Mouse (Mus musculus): ENCODE data around the gene Gm3591. TPM values are rescaled to one million over a fixed set of nuclear protein-coding genes. Genes with fewer than 3 reads are reported as not detected.

The Gm3591 gene
- polyA plus RNA-seq (2012; rRNA removed), result 5.1 and 5.3 TPM in 2 replicates

DNA sequence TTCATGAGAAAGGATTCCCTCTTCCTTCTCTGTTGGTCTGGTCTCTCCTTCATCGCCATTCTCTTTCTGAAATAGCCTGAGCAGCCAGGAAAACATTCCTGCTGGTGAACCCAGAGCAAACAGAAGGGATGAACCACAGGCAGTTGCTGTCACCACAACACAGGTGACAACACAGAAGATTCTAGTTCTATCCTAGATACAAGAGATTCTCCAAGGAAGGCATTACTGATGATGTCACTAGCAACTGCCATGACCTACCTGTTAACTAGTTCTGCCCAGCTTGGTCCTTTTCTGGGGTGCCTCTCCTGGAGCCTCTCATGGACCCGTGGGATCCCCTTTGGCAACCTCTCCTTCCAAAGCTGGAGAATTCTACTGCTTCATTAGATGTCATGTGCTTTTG is at the start of gene Gm3591:
Gene Gm3591, minus strand, starts transcription at position 101 of the 400 bp plus-strand sequence.

GRCm38 (mm10) chr14:6444511-6444910 is 32.2 kb upstream of the Gm3591 start, which contains the start of gene Gm3594:
TSS of gene Gm3594 (minus strand) at chr14:6444611.

DNA sequence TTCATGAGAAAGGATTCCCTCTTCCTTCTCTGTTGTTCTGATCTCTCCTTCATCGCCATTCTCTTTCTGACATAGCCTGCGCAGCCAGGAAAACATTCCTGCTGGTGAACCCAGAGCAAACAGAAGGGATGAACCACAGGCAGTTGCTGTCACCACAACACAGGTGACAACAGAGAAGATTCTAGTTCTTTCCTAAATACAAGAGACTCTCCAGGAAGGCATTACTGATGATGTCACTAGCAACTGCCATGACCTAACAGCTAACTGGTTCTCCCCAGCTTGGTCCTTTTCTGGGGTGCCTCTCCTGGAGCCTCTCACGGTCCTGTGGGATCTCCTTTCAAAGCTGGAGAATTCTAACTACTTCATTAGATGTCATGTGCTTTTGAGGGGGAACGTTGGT is 22.1 kb downstream of the Gm3591 start, which contains the start of gene Gm16440:
Gene Gm16440, minus strand, starts transcription at position 101 of the 400 bp plus-strand sequence.

Other genes starting within 250 kb of the Gm3591 start
- gene Gm21560, start 193.2 kb downstream of the Gm3591 start, polyA plus RNA-seq (2012; rRNA removed), result not detected in 2 replicates
- gene Gm3411, start 125.2 kb downstream of the Gm3591 start, polyA plus RNA-seq (2012; rRNA removed), result 2.5 and 3.0 TPM in 2 replicates
- gene Gm21103, start 107.6 kb downstream of the Gm3591 start, polyA plus RNA-seq (2012; rRNA removed), result 0.18 and 0.21 TPM in 2 replicates
- gene Gm3618, start 68.8 kb downstream of the Gm3591 start, polyA plus RNA-seq (2012; rRNA removed), result not detected in 2 replicates
- not detected in 2 replicates for gene Gm16440, start 22.2 kb downstream of the Gm3591 start, polyA plus RNA-seq (2012; rRNA removed)
- gene Gm3594, start 32.1 kb upstream of the Gm3591 start, polyA plus RNA-seq (2012; rRNA removed), result not detected in 2 replicates
- gene Gm8356, start 124.8 kb upstream of the Gm3591 start, polyA plus RNA-seq (2012; rRNA removed), result not detected in 2 replicates
- gene Gm3629, start 178.1 kb upstream of the Gm3591 start, polyA plus RNA-seq (2012; rRNA removed), result 0.96 and 1.0 TPM in 2 replicates
- gene Gm3460, start 209.9 kb upstream of the Gm3591 start, polyA plus RNA-seq (2012; rRNA removed), result 0.71 and 0.80 TPM in 2 replicates